Mouse (Mus musculus) erythroblast, embryonic 14.5 days (primary cell): ENCODE measurements around the gene E2f3.

Source experiments
- GATA1 ChIP-seq: IDR thresholded peaks from 2 replicates; pipeline ENCODE4 v1.6.1; 2012; ENCODE audit warnings: low read length, inconsistent platforms, mixed read lengths
- TAL1 ChIP-seq: IDR thresholded peaks from 3 replicates; pipeline ENCODE4 v1.6.1; 2012; ENCODE audit warnings: low read length, inconsistent platforms, mixed read lengths

- TF ChIP-seq GATA1: peak; percentile 17; the same call in 1 of the 2 replicates
- TF ChIP-seq TAL1: no peak
Observed at GRCm38 (mm10) chr13:29985855-29986755, at the start of gene E2f3.
